Mouse (Mus musculus) embryonic fibroblast, embryonic 13.5 days (primary cell): ENCODE results near the gene Adamts17.

Source experiments
- CTCF ChIP-seq: IDR thresholded peaks from 2 replicates; pipeline ENCODE4 v1.5.1; 2011; ENCODE audit warnings: mild to moderate bottlenecking, control low read depth, low read length, moderate library complexity, borderline replicate concordance; ENCODE audit not compliant: insufficient read depth
- POLR2A ChIP-seq: IDR thresholded peaks from 2 replicates; pipeline ENCODE4 v1.6.1; 2011; ENCODE audit warnings: low read depth, mild to moderate bottlenecking, control low read depth, low read length, moderate library complexity

DNA sequence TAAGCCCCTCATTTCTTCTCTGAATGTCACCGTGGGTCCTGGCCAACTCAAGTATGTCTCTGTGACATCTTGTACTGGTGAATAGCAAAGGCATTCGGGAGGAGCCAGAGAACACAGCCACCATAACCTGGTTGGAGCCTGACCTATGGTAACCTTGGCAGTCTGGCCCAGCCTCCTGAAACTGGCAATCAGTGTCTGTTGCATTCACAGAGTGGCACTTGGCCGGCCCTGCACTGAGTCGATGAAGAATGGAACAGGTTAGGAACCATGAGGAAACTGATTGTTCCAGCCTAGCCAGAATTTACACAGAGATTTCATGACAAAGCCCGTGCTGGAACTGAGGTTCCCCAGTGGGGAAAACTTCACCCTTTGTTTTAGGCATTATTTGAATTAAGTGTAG, 38.8 kb upstream of the Adamts17 start:
- TF ChIP-seq POLR2A (no peak), CTCF (no peak)
